Mouse (Mus musculus): Measurements from ENCODE around the gene Bglap2. TPM values are rescaled to one million over a fixed set of nuclear protein-coding genes. Genes with fewer than 3 reads are reported as not detected.

The Bglap2 gene
- total RNA-seq, 2 experiments from 2014 or later: 0.66 TPM; not detected in 1

DNA sequence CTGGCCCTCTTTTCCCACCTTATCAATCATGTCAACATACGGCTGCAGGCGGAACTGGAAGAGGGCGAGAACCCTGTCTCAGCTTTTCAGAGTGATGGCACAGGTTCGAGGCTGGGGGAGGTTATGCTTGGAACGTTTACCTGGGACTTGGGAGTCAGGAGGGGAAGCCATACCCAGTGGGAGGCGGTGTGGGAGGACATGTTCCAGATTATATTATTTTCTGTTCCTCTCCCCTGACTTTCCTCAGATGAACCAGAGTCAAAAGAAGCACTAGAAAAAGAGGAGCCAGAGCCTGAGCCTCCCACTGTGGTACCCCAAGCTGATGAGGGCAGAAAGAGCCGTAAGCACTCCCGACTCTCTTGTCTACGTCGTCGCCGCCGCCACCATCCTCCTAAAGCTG, 27.8 kb downstream of the Bglap2 start:
- no peak for ATAC-seq (ENCODE audit: poor library complexity, severe bottlenecking)

DNA sequence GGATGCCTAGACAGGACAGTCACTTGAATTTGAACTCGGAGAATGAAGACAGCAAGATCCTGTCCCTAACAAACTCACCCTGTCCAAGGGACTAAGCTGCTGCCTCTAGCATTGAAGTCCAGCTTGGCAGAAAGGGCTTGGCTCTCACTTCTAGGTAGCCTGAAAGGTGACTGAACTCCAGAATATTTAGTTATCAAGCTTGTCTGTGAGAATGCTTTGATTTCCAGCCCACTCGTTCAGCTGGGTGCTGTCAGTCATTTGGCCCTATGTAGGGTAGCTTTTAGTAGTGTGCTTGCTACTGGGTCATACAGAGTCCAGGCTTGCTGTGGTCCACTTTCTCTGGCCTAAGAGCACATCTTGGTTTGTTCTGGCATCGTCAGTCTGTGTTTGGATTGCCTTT, 39.5 kb downstream of the Bglap2 start:
- no peak for ATAC-seq (ENCODE audit: poor library complexity, severe bottlenecking)

GRCm38 (mm10) chr3:88338316-88338715, 40.2 kb downstream of the Bglap2 start:
- no peak for ATAC-seq (ENCODE audit: poor library complexity, severe bottlenecking)

GRCm38 (mm10) chr3:88337367-88338020, 41.0 kb downstream of the Bglap2 start:
- peak; percentile 20 for ATAC-seq (ENCODE audit: poor library complexity, severe bottlenecking)

- peak; percentile 90 for ATAC-seq (ENCODE audit: poor library complexity, severe bottlenecking)
Measured at GRCm38 (mm10) chr3:88336058-88337013, 42.2 kb downstream of the Bglap2 start, which contains the start of the genes Tmem79 and Smg5. Gene Tmem79 (minus strand): TSS chr3:88336148. Gene Smg5 (plus strand): TSS chr3:88336260.

DNA sequence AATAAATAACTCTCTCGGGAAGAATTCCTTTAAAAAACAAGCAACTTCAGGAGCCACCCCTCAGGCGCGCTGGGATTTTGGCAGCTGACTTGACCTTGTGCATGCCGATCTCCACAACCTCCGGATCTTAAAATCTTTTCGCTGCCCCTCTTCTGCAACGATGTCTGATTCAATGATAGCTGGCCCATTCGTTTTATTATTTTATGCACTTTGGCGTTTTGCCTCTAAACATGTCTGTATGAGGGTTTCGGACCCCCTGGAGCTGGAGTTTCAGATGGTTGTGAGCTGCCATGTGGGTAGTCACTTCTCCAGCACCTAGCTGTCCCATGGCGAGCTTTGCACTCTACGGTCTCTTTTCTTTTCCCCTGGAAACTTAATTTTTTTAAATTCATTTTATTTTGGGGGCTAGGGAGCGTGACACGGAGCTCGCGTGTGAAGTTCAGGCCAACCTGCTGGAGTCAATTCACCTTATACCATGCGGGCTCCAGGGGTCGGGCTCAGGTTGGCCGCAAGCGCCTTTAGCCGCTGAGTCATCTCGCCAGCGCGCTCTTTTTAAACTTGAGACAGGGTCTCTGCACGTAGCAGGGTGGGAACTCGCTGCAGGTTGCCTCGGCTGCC, 43.0 kb downstream of the Bglap2 start:
- peak; percentile 52 for ATAC-seq (ENCODE audit: poor library complexity, severe bottlenecking)

DNA sequence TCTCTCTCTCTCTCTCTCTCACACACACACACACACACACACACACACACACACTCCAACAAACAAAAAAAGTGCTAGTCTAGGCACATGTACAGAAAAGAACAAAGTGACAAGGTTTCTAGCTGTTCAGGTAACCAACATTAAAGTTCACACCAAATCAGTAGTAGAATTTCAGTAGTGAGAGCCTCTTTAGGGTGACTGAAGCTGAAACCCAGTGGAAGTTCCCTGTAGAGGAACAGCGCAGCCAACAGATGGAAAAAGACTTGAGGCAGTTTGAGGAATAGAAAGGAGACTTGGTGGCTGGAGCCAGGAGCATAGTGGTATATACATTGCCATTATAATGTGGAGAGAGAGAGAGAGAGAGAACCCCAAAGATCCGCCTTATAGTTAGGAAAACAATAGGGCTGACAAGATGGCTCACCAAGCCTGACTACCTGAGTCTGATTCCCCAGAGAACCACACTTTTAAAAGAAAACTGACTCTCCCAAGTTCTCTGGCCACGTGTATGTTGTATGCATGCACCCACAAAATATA, 43.5 kb downstream of the Bglap2 start:
- ATAC-seq (ENCODE audit: poor library complexity, severe bottlenecking): no peak

GRCm38 (mm10) chr3:88334029-88334658, 44.4 kb downstream of the Bglap2 start:
- no peak for ATAC-seq (ENCODE audit: poor library complexity, severe bottlenecking)

DNA sequence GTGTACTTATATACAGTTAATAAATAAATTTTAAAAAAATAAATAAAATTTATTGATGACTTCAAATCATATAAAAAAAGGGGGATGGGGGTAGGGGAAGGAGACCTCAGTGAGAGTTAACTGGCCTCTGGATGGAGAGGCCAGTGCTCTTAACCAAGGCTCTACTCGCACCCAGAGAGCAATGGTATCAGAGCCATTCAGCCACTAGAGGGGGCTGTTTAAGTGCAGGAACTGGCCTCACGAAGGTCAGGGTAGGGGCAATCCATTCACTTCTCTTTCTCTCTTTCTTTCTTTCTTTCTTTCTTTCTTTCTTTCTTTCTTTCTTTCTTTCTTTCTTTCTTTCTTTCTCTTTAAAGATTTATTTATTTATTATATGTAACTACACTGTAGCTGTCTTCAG, 47.2 kb downstream of the Bglap2 start:
- ATAC-seq (ENCODE audit: poor library complexity, severe bottlenecking): 0 out of 2 replicates have a peak, but pooled peaks have one; percentile 44

GRCm38 (mm10) chr3:88328956-88329355, 49.5 kb downstream of the Bglap2 start:
- ATAC-seq (ENCODE audit: poor library complexity, severe bottlenecking): no peak

Other genes starting within 250 kb of the Bglap2 start
- 73.3 and 77.4 TPM in 2 replicates for gene Mef2d, start 236.3 kb downstream of the Bglap2 start, total RNA-seq (2015)
- gene Mef2d, start 236.3 kb downstream of the Bglap2 start, total RNA-seq (2017): 29.2 and 42.0 TPM in 2 replicates
- not detected in 2 replicates for gene Rhbg, start 124.0 kb downstream of the Bglap2 start, total RNA-seq (2015)
- gene Rhbg, start 124.0 kb downstream of the Bglap2 start, total RNA-seq (2017): not detected in 2 replicates
- gene Gm38392, start 91.5 kb downstream of the Bglap2 start, total RNA-seq (2015): not detected in 2 replicates
- gene Gm38392, start 91.5 kb downstream of the Bglap2 start, total RNA-seq (2017): not detected in 2 replicates
- 2.8 and 6.6 TPM in 2 replicates for gene Tsacc, start 81.7 kb downstream of the Bglap2 start, total RNA-seq (2015)
- 0.95 and 3.5 TPM in 2 replicates for gene Tsacc, start 81.7 kb downstream of the Bglap2 start, total RNA-seq (2017)
- 153 and 179 TPM in 2 replicates for gene Cct3, start 81.6 kb downstream of the Bglap2 start, total RNA-seq (2015)
- 90.2 and 91.2 TPM in 2 replicates for gene Cct3, start 81.6 kb downstream of the Bglap2 start, total RNA-seq (2017)
- gene Glmp, start 53.7 kb downstream of the Bglap2 start, total RNA-seq (2015): 146 and 170 TPM in 2 replicates
- 40.6 and 45.1 TPM in 2 replicates for gene Glmp, start 53.7 kb downstream of the Bglap2 start, total RNA-seq (2017)
- gene Tmem79, start 42.6 kb downstream of the Bglap2 start, total RNA-seq (2015): 2.6 TPM in 1 of 2 replicates, not detected in the other
- gene Tmem79, start 42.6 kb downstream of the Bglap2 start, total RNA-seq (2017): 1.2 TPM in 1 of 2 replicates, not detected in the other
- gene Smg5, start 42.4 kb downstream of the Bglap2 start, total RNA-seq (2015): 20.6 and 21.1 TPM in 2 replicates
- 34.5 and 48.0 TPM in 2 replicates for gene Smg5, start 42.4 kb downstream of the Bglap2 start, total RNA-seq (2017)
- gene Paqr6, start 14.1 kb downstream of the Bglap2 start, total RNA-seq (2015): not detected in 2 replicates
- gene Paqr6, start 14.1 kb downstream of the Bglap2 start, total RNA-seq (2017): not detected in 2 replicates
- gene Bglap3, start 6.0 kb downstream of the Bglap2 start, total RNA-seq (2015): not detected in 2 replicates
- not detected in 2 replicates for gene Bglap3, start 6.0 kb downstream of the Bglap2 start, total RNA-seq (2017)
- gene Bglap, start 5.8 kb upstream of the Bglap2 start, total RNA-seq (2015): 0.93 and 1.5 TPM in 2 replicates
- 5.0 and 6.3 TPM in 2 replicates for gene Bglap, start 5.8 kb upstream of the Bglap2 start, total RNA-seq (2017)
- gene Pmf1, start 31.6 kb upstream of the Bglap2 start, total RNA-seq (2015): 115 and 131 TPM in 2 replicates
- gene Pmf1, start 31.6 kb upstream of the Bglap2 start, total RNA-seq (2017): 78.5 and 81.9 TPM in 2 replicates
- gene Slc25a44, start 46.4 kb upstream of the Bglap2 start, total RNA-seq (2015): 11.4 and 11.6 TPM in 2 replicates
- 17.4 and 18.7 TPM in 2 replicates for gene Slc25a44, start 46.4 kb upstream of the Bglap2 start, total RNA-seq (2017)
- gene Sema4a, start 82.5 kb upstream of the Bglap2 start, total RNA-seq (2015): 171 and 181 TPM in 2 replicates
- gene Sema4a, start 82.5 kb upstream of the Bglap2 start, total RNA-seq (2017): 164 and 167 TPM in 2 replicates
- 1.5 and 1.9 TPM in 2 replicates for gene Lmna, start 131.3 kb upstream of the Bglap2 start, total RNA-seq (2015)
- 2.5 and 4.5 TPM in 2 replicates for gene Lmna, start 131.3 kb upstream of the Bglap2 start, total RNA-seq (2017)
- 0.04 and 0.05 TPM in 2 replicates for gene Mex3a, start 153.7 kb upstream of the Bglap2 start, total RNA-seq (2015)
- 0.04 and 0.18 TPM in 2 replicates for gene Mex3a, start 153.7 kb upstream of the Bglap2 start, total RNA-seq (2017)
- gene Rab25, start 169.6 kb upstream of the Bglap2 start, total RNA-seq (2015): not detected in 2 replicates
- not detected in 2 replicates for gene Rab25, start 169.6 kb upstream of the Bglap2 start, total RNA-seq (2017)
- gene Lamtor2, start 174.4 kb upstream of the Bglap2 start, total RNA-seq (2015): 31.3 TPM in 2 replicates
- 57.8 and 73.4 TPM in 2 replicates for gene Lamtor2, start 174.4 kb upstream of the Bglap2 start, total RNA-seq (2017)
- gene Ubqln4, start 175.1 kb upstream of the Bglap2 start, total RNA-seq (2015): 10.5 and 14.5 TPM in 2 replicates
- 15.9 and 16.4 TPM in 2 replicates for gene Ubqln4, start 175.1 kb upstream of the Bglap2 start, total RNA-seq (2017)
- gene Ssr2, start 197.2 kb upstream of the Bglap2 start, total RNA-seq (2015): 207 and 216 TPM in 2 replicates
- gene Ssr2, start 197.2 kb upstream of the Bglap2 start, total RNA-seq (2017): 93.2 and 107 TPM in 2 replicates
- gene Arhgef2, start 227.3 kb upstream of the Bglap2 start, total RNA-seq (2015): 71.1 and 85.9 TPM in 2 replicates
- 49.6 and 73.1 TPM in 2 replicates for gene Arhgef2, start 227.3 kb upstream of the Bglap2 start, total RNA-seq (2017)